Mouse (Mus musculus) small intestine, adult 2 months (tissue): ENCODE measurements around the gene Txn1.
A peak's percentile ranks its signal among the peaks of the same experiment; 100 is the strongest.

Experiments
- CTCF ChIP-seq: fragments of 200-500 bp; IDR thresholded peaks from 2 replicates; pipeline ENCODE4 v1.5.1; 2012; ENCODE audit warnings: low read depth, mild to moderate bottlenecking, control low read depth, inconsistent platforms, low read length, moderate library complexity, mixed read lengths; ENCODE audit not compliant: insufficient replicate concordance, insufficient read length; ENCODE audit errors: extremely low read depth
- POLR2A ChIP-seq: fragments of 200-500 bp; IDR thresholded peaks from 2 replicates; pipeline ENCODE4 v1.6.1; 2012; ENCODE audit warnings: low read depth, mild to moderate bottlenecking, control low read depth, inconsistent platforms, low read length, moderate library complexity

DNA sequence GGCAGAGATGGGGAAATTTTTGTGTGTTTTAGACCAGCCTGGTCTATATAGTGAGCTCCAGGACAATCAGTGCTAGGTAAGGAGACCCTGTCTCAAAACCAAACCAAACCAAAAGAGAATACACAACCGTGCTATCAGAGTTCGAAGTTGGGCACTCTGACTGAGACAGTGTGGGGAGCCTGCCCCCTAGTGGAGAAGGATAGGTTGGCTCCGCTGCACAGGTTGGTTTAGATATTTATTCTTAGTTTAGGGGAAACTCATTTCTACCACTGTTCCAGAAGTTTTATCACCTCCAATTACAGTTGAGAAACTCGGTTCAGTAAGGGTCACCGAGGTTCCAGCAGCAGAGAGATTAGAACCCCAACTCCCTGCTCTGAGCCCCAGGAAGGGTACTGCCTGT is 52.0 kb downstream of the Txn1 start:
- TF ChIP-seq CTCF: peak; percentile 95; the same call in 1 of the 2 replicates
- TF ChIP-seq POLR2A: no peak
